Mouse (Mus musculus): Measurements from ENCODE around the gene Olfr873.
"Not testable (repeated sequence)": the region's sequence is repeated elsewhere in the genome, so short reads cannot be mapped to it uniquely, and the experiment has no call there.

Olfr873 gene

DNA sequence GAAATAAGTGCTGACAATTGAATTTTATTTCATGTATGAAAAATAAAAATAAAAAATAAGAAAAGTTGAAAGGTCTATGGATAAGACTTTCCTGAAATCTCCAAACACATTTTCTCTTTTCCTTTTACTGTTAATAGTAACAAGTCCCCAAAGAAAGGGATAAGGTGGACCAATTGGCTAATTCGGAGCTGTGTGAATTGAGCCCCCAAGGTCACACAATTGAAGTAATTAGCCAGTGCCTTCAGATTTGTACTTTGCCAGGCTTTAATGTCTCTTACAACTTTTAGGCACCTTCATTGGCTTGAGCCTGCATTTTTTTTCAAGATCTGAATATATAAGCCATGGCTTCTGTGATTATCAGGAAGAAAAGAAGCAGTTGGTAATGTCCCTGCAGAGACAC, at the start of gene Olfr873:
TSS of gene Olfr873 (plus strand) at position 301 of the 400 bp plus-strand sequence.
- DNase-seq (ENCODE audit: low read depth, low spot score) = no peak

DNA sequence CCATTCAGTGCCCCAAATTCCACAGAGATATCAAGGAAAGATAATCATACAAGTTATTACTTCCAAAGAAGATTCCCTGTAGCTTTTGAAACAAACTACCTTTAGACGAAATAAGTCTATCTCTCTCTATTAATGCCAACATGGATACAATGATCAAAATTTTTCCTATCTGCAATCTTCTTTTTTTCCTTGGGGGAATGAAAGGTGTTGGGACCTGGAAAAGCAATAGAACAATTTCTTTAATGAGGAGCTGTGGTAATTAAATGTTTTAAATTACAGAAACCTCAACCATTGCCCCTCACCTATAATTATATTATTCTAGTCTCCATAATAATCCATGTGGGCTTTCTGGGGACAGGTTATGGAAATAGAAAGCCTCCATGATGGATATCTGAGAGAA, 16.3 kb upstream of the Olfr873 start, which contains the start of gene Olfr39:
TSS of gene Olfr39 (plus strand) at position 301 of the 400 bp plus-strand sequence.
- DNase-seq (ENCODE audit: low read depth, low spot score) = no peak

DNA sequence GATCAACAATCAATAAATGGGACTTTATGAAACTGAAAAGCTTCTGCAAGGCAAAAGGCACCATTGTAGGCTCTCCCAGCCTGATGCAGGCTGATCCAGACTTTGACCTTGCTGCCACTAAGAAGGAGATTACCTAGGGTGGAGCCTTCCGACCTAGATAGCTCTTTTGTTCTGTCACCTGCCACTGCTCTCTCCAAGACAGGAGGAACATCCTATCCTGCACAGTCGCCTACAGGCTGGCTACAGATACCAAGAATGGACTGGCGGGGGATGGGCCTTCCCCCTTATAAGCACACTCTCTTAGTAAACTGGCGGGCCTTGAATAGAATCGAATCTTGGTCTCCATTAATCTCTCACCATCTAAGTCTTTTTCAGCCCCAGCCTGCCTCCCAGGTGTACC, 2.8 kb upstream of the Olfr873 start:
- not testable (repeated sequence) for DNase-seq (ENCODE audit: low read depth, low spot score)

DNA sequence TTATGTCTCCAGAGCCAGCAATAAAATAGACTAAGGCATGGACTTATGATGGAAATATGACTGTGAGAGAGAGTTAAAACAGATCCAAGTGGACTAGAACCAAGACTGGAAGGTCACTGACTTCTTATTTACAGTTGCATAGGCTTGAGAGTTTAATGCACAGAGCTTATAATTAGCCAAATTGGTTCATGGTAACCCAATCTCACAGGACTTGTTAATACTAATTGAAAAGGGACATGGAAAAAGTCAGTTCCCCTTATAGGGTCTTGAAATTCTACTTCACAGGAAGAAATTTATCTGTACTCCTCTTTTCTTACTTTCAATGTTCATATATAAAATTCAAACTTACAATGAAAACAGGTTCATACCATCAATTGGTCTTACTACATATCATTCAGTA, 37.7 kb downstream of the Olfr873 start, which contains the start of gene Olfr18:
TSS of gene Olfr18 (minus strand) at position 101 of the 400 bp plus-strand sequence.
- no peak for DNase-seq (ENCODE audit: low read depth, low spot score)

DNA sequence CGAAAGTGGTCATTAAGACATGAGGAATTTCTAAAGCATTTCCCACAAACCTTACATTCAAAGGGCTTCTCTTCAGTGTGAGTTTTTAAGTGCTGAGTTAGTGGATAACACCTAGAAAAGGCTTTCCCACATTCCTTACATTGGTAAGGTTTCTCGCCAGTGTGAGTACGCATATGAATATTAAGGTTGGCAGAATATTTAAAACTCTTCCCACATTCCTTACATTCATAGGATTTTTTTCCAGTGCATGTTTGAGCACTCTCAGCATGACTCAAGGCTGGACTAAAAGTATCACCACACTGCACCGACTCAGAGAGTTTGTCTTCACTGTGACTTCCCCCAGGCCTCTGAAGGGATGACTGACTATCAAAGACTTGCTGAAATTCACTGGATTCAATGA, 50.2 kb downstream of the Olfr873 start:
- DNase-seq (ENCODE audit: low read depth, low spot score) = no peak

Data from embryo, embryonic 11.5 days (tissue).